Mouse (Mus musculus): ENCODE measurements around the gene 1700001L19Rik. TPM values are rescaled to one million over a fixed set of nuclear protein-coding genes. Genes with fewer than 3 reads are reported as not detected.

Gene 1700001L19Rik
- total RNA-seq, 2 experiments from 2014 or later, result 11.8 to 16.0 TPM

DNA sequence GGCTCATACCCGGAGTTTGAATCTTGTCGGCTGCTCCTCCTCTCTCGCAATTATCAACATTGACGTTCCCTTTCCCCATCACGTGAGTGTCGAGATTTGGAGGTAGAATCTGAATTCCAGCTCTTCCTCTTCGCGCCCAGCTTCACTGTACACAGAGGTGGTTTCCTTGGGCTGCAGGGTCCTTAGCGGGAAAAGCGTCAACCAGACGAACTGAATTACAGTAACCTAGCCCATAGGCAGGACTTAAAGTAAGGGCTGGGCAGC lies 14.8 kb upstream of the 1700001L19Rik start:
- no peak for TF ChIP-seq CTCF (conservative IDR thresholded peaks at IDR 0.05)
- peak overlapping the region; percentile 90 for H3K27ac ChIP-seq

DNA sequence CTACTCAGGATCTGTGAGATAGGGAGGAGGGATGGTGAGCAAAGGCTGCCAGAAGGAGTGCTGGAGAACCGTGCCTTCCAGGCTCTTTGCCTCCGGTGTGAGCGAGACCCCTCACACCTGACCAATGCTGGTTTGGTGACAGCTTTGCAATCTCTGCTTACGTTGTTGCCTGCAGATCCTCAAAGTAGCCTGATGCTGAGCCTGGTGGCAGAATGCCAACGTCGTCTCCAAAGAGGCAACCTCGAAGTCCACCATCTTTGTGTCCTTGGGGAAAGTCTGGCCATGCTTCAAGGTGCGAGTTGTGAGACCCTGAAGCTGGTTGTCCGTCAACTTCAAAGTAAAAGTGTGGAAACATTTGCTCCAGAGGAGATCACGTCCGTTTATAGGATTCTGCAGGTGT lies 13.3 kb upstream of the 1700001L19Rik start:
- no peak for TF ChIP-seq CTCF (conservative IDR thresholded peaks at IDR 0.05)
- DNase-seq (ENCODE audit: low spot score in 2 of 2), result no peak
- no peak overlapping the region for H3K27ac ChIP-seq
- no peak overlapping the region for H3K4me3 ChIP-seq

More for the DNA sequence above, 14.8 kb upstream of the 1700001L19Rik start:
- peak overlapping the region; percentile 85 for H3K4me3 ChIP-seq
- no peak for DNase-seq (ENCODE audit: low spot score in 2 of 2)

DNA sequence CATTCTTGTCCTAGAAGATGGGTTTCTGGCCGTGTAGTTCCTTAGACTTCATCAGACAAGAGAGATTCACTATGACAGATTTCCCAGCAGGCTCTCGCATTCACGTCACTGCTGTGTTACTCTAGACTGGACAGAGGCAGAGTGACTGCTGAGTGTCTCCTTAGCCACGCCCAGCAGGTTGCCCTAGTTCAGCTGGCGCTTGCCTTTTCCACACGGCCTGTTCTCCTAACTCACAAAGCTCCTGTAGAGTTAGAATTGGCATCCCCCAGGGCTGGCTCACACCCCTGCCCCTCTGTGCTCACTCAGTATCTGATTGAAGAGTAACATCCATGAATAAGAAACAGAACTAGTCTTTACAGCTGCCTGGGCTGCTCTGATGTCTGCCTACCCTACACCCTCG lies 11.8 kb upstream of the 1700001L19Rik start:
- no peak overlapping the region for H3K27ac ChIP-seq

DNA sequence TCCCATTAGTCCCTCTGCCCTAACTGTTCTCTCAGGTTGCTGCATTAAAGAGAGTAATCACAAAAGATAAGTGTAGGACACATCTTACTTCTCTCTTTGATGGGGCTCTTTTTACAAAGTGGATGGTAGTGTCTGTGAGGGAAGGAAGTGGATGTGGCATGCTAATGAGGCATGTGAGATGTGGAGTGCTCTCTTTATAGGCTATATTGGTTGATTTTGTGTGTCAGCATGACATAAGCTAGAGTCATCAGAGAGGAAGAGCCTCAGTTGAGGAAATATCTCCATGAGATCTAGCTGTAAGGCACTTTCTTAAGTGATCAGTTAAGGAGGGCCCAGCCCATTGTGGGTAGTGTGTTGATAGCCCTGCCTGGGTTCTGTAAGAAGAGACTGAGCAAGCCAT lies 8.9 kb upstream of the 1700001L19Rik start:
- H3K27ac ChIP-seq, result no peak overlapping the region
- no peak for DNase-seq (ENCODE audit: low spot score in 2 of 2)

More for the DNA sequence above, 11.8 kb upstream of the 1700001L19Rik start:
- TF ChIP-seq CTCF (conservative IDR thresholded peaks at IDR 0.05), result no peak
- no peak overlapping the region for H3K4me3 ChIP-seq
- DNase-seq (ENCODE audit: low spot score in 2 of 2), result no peak

DNA sequence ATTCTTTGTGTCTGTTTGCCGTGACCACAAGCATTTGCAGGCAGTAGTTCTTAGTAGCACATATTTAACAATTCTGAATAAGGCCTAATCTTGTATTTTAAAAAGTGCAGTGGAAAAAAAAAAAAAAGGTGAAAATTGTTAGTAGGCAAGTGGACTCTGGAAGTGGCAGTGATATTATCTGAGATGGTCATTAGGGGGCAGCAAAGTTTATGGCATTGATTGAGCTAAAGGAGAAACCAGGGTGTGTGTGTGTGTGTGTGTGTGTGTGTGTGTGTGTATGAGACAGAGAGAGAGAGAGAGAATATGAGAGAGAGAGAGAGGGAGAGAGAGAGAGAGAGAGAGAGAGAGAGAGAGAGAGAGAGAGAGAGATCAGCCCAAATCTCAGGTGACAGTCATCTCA lies 3.4 kb upstream of the 1700001L19Rik start:
- Histone ChIP-seq H3K27ac (no peak overlapping the region), H3K4me3 (no peak overlapping the region)
- peak; percentile 59 for TF ChIP-seq CTCF (conservative IDR thresholded peaks at IDR 0.05)
- no peak for DNase-seq (ENCODE audit: low spot score in 2 of 2)

More for the DNA sequence above, 8.9 kb upstream of the 1700001L19Rik start:
- H3K4me3 ChIP-seq, result no peak overlapping the region
- no peak for TF ChIP-seq CTCF (conservative IDR thresholded peaks at IDR 0.05)

DNA sequence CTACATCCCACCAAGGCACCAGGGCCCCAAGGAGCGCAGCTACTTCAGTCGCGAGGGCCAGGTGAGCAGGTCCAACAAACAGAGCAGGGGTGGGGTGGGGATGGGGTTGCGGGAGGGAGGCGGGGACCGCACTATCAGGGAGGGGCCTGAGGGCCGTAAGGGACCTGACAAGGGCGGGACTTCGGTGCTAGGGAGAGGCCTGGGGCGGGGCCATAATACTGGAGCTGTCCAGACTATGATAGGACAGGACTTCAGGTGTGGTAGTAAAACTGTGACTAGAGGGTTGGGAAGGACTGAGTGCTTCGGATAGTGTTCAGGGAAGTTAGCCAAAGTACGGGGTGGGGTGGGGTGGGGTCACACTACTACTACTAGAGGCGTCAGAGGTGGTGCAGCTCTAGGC lies 446 bp downstream of the 1700001L19Rik start:
- Histone ChIP-seq H3K4me3 (peak overlapping the region; percentile 54), H3K27ac (peak overlapping the region; percentile 50)
- no peak for TF ChIP-seq CTCF (conservative IDR thresholded peaks at IDR 0.05)
- no peak for DNase-seq (ENCODE audit: low spot score in 2 of 2)

DNA sequence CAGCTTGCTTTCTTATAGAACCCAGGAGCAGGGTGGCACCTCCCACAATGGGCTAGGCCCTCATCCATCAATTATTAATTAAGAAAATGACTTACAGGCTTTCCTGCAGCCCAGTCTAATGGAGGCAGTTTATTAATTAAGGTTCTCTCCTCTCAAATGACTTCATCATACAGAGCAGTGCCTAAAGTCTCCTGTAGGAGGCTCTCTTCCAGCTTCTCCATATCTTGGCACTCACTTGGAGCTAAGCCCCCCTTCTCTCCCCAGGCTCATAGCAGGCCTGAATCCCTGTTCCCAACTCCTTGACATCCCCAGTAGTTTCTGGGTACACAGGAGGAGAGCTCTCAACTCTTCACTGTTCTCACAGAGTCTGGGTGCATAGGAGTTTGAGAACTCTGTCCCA lies 1.7 kb downstream of the 1700001L19Rik start:
- no peak for DNase-seq (ENCODE audit: low spot score in 2 of 2)
- H3K27ac ChIP-seq, result no peak overlapping the region
- peak; percentile 68 for TF ChIP-seq CTCF (conservative IDR thresholded peaks at IDR 0.05)
- no peak overlapping the region for H3K4me3 ChIP-seq

DNA sequence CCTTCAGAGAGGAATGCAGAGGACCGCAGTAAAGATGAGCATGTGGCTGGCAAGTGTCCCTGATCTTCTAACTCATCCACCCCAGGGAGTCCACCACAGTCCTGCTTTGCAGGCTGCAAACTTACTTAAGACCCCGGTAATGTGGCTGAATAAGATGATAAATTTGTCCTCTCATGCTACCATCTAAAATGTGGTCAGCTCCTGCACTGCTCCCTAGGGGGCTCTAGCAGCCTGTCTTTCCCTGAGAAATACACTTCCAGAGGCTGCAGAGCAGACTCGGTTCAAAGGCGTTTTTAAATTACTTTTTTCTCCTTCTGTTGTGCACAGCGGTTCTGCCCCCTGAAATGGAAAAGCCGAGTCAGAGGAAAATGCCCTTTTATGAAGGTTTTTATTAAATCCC lies 4.0 kb downstream of the 1700001L19Rik start:
- peak in 1 of 2 experiments; percentile 57 for DNase-seq (ENCODE audit: low spot score in 2 of 2)
- no peak overlapping the region for H3K4me3 ChIP-seq
- peak; percentile 91 for TF ChIP-seq CTCF (conservative IDR thresholded peaks at IDR 0.05)
- H3K27ac ChIP-seq, result peak overlapping the region; percentile 67

DNA sequence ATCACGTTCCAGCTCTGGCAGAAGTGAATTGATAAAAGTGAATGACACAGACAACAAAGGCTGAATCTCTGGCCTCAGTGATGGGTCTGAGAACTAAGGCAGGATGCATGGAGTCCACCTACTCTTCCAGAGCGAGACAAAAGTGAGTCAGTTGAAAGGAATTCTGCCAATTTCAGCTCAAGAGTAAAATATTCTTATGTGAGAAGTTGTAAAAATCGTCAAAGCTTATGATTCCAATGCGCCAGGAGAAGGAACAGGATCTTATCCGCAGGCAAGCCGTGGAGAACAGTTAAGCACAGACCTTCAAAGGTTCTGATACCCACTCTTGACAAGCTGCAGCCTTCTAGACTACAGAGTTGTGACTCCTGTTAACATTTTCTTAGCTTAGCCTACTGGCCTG lies 5.9 kb downstream of the 1700001L19Rik start:
- Histone ChIP-seq H3K27ac (peak overlapping the region; percentile 44; the same call in 1 of the 2 replicates), H3K4me3 (no peak overlapping the region)
- TF ChIP-seq CTCF (conservative IDR thresholded peaks at IDR 0.05), result no peak
- DNase-seq (ENCODE audit: low spot score in 2 of 2), result no peak

DNA sequence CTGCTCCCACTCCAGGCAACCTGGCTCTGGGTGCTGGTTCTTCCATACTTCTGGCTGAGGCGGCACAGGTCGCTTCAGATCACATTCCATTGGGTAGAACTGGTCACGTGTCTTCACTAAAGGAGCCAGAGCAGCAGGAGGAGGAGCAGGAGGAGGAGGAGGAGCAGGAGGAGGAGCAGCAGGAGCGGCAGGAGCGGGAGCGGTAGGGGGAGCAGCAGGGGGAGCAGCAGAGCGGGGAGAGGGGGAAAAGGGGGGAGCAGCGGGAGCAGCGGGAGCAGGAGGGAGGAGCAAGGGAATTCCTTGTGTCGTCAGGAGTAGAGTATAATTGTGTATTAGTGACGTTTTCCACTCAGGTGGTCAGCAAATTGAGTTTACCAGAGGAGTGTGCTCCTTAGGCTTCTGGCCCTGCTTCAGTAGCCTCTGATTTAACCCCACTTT lies 8.5 kb downstream of the 1700001L19Rik start:
- Histone ChIP-seq H3K4me3 (peak overlapping the region; percentile 32), H3K27ac (0 out of 2 replicates have a peak overlapping the region, but pooled peaks have one; percentile 44)
- DNase-seq (ENCODE audit: low spot score in 2 of 2), result no peak
- TF ChIP-seq CTCF (conservative IDR thresholded peaks at IDR 0.05), result no peak

DNA sequence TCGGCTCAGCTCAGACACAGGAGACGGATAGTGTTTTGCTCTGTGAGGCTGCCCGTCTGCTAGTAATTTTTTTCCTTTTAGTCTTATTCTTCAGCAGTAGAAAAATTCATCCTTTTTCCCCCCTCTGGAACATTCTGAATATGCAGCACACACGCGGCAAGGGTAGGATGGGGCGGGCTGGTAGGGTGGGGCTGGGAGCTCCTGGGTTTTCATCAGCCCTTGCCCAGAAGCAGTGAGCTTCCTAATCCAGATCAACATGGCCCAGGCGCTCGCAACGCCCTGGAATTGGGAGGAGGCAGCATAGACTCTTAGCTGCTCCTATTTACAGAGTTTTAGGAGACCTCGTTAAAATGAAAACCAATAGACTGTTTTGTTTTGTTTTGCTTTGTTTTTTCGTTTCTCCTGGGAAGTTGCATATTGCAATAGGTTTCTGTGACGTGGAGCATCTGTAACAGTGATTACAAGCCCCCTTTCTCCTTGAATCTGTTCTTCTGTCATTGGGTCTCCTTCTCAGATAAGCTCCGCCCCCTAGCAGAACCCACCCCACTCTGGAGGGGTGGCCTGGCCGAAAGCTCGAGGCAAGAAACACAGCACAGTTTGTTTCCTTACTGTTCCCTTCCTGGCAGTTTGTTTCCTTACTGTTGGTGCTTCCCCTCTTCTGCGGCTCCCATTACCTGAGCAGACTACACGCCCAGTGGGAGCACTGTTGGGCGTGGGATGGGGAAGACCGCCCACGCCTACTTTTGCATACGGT lies 10.6 kb downstream of the 1700001L19Rik start:
- TF ChIP-seq CTCF (conservative IDR thresholded peaks at IDR 0.05), result no peak
- DNase-seq (ENCODE audit: low spot score in 2 of 2), result no peak
- Histone ChIP-seq H3K4me3 (peak overlapping the region; percentile 27), H3K27ac (peak overlapping the region; percentile 87)

DNA sequence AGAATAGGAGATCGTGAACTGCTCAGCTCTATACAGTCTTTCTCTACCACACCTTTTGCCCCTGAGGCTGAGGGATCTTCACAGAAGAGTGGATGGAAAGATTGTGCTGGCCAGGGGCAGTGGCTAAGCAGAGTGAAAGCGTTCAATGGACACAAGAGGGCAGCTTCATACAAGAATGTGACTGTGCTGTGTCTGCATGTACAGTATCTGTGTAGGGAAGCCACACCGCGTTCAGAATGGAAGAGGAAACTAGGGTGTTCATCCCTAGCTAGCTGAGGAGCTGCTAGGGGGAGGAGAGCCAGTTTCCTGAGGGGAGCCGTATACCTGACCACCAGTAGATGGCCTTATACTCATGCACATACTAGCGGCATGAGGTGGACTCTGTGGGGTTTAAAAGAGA lies 25.6 kb downstream of the 1700001L19Rik start:
- peak; percentile 68 for TF ChIP-seq CTCF (conservative IDR thresholded peaks at IDR 0.05)
- Histone ChIP-seq H3K27ac (peak overlapping the region; percentile 71), H3K4me3 (no peak overlapping the region)
- DNase-seq (ENCODE audit: low spot score in 2 of 2), result no peak

DNA sequence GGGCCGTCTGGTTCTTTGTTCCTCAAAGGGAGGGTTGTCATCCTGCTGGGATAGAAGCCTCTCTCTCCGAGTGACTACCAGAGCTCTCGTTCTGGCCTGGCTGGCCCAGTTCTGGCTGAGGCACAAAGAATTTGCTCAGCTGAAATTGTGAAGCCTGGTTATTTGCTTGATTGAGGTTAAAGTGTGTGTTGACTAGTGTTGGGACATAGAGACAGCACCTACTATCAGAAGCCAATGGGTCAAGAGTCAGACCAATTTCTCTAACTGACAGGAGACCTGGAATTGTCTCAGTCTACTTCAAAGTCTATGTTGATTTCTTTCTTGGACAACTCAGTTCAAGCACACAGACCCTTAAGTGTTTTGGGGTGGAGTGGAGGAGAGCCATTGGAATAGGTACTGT lies 29.8 kb downstream of the 1700001L19Rik start:
- no peak overlapping the region for H3K4me3 ChIP-seq
- TF ChIP-seq CTCF (conservative IDR thresholded peaks at IDR 0.05), result no peak
- H3K27ac ChIP-seq, result no peak overlapping the region; the same call in 1 of the 2 replicates
- no peak for DNase-seq (ENCODE audit: low spot score in 2 of 2)

DNA sequence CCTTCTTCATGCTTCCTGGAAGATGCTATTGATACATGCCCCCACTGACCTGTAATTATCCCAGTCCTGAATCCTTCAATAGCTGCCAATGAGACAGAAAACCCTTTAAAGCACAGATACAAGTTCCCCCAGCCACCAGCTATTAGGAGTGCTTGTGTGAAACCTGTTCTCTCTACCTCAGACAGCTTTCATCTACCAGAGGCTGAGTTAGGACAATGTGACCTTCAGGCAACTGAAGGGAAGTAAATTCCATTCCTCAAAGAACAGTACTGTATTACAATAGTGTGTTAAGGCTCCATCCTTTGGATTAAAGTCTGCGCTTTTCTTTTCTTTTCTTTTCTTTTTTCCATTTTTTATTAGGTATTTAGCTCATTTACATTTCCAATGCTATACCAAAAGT lies 45.6 kb downstream of the 1700001L19Rik start:
- no peak for TF ChIP-seq CTCF (conservative IDR thresholded peaks at IDR 0.05)
- Histone ChIP-seq H3K4me3 (no peak overlapping the region), H3K27ac (no peak overlapping the region)
- DNase-seq (ENCODE audit: low spot score in 2 of 2), result no peak

Other genes starting within 250 kb of the 1700001L19Rik start
- gene Mtrr, start 15.3 kb upstream of the 1700001L19Rik start, total RNA-seq (2021), result 10 to 100 TPM; 24.0 to 26.8 TPM
- gene Fastkd3, start 15.2 kb upstream of the 1700001L19Rik start, total RNA-seq (2021), result 10 to 100 TPM; 18.3 to 19.2 TPM